Mouse (Mus musculus) ES-Bruce4 (cell line): Measurements from ENCODE around the gene Plekhg2.

Experiments
- CTCF ChIP-seq: IDR thresholded peaks from one replicate; pipeline ENCODE4 v1.8.1; 2011; ENCODE audit warnings: low read depth, low read length
- EP300 ChIP-seq: IDR thresholded peaks from 2 replicates; pipeline ENCODE4 v1.6.1; 2011; ENCODE audit warnings: low read depth, low read length; ENCODE audit not compliant: insufficient read depth
- POLR2A ChIP-seq: IDR thresholded peaks from one replicate; pipeline ENCODE4 v1.8.1; 2011; ENCODE audit warnings: low read length; ENCODE audit not compliant: insufficient read depth

DNA sequence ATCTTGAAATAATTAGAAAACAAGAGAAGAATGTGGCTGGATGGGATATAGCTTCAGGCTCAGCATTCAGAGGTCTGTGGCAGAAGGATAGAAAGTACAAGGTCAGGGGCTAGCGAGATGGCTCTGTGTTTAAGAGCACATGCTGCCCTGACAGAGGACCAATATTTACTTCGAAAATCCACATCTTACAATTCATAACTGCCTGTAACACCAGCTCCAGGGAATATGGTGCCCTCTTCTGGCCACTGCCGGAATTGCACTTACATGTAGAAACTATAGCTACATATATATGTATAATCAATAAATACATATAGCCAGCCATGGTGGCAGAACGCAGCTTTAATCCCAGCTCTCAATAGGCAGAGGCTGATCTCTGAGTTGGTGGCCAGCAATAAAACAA is 27.8 kb downstream of the Plekhg2 start:
- no peak for TF ChIP-seq EP300
- TF ChIP-seq CTCF = peak; percentile 16
- TF ChIP-seq POLR2A = no peak
